Mouse (Mus musculus) midbrain, embryonic 10.5 days (tissue): ENCODE results near the gene Dcun1d2. TPM values are rescaled to one million over a fixed set of nuclear protein-coding genes. Genes with fewer than 3 reads are reported as not detected.

ENCODE experiments used
- DNase-seq: peaks from one replicate; pipeline ENCODE4 v3.0.0-alpha.2; 2017; ENCODE audit warnings: low spot score
- H3K27ac ChIP-seq: fragments of 300-500 bp; sonication (generic); replicated peaks from 2 replicates; pipeline ENCODE4 v1.5.1; 2016; ENCODE audit warnings: mild to moderate bottlenecking
- H3K27me3 ChIP-seq: fragments of 300-500 bp; sonication (generic); 2 replicates; pipeline ENCODE4 v1.6.1; 2016; ENCODE audit warnings: low read depth, mild to moderate bottlenecking; ENCODE audit not compliant: poor library complexity, severe bottlenecking
- H3K36me3 ChIP-seq: fragments of 300-500 bp; sonication (generic); 2 replicates; pipeline ENCODE4 v1.6.1; 2016; ENCODE audit warnings: mild to moderate bottlenecking, moderate library complexity
- H3K4me1 ChIP-seq: fragments of 300-500 bp; sonication (generic); 2 replicates; pipeline ENCODE4 v1.6.1; 2016
- H3K4me3 ChIP-seq: fragments of 300-500 bp; sonication (generic); 2 replicates; pipeline ENCODE4 v1.5.1; 2016; ENCODE audit warnings: mild to moderate bottlenecking, moderate library complexity
- H3K9me3 ChIP-seq: fragments of 300-500 bp; sonication (generic); replicated peaks from 2 replicates; pipeline ENCODE4 v1.6.1; 2016; ENCODE audit warnings: mild to moderate bottlenecking
- WGBS: fragments of 180-500 bp; shearing (Covaris S2); methylation state at CpG from one replicate; pipeline ENCODE4 v1.1.7; 2016; 5-methylcytosine and 5-hydroxymethylcytosine counted together
- polyA plus RNA-seq: library from polyadenylated mRNA; unstranded; fragments of >200 nt; fragmentation: Nextera tagmentation; extraction: Ambion mirVana; gene quantifications from 2 replicates; pipeline ENCODE4 v1.2.1, GENCODE M21; 2016

Dcun1d2 gene
- polyA plus RNA-seq, 1 experiment from 2014 or later: 28.6 TPM

DNA sequence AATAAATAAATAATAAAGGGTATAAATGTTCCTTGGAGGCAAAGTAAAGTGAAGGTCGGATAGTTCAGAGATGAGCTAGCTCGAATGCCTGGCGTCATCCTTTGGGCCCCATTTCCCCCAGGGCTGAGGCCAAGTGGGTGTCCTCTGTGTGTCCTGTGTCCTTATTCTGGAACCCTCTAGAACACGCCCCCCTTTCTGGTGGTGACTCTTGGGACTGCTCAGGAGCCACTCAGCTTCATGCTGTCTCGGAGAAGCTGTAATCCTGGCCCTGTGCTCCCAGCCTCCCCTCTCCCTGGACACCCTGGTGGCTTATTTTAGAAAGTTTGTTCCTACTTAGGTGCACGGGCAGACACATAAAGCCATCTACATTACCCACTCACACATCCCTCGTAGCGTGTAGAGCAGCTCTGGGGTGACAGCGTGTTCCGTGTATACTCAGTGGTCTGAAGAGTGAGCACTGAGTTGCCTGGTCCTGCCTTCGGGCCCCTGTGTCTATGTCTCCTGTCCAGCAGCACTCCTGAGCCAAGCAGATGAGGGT is 43.5 kb downstream of the Dcun1d2 start:
- Histone ChIP-seq H3K27ac (no peak overlapping the region), H3K36me3 (no peaks in the 10 kb centered on the region), H3K4me3 (no peak overlapping the region), H3K9me3 (no peaks in the 10 kb centered on the region), H3K27me3 (no peaks in the 10 kb centered on the region), H3K4me1 (no peaks in the 10 kb centered on the region)
- WGBS: 92% methylated on average over 11 of the region's 11 CpGs
- DNase-seq: no peak

DNA sequence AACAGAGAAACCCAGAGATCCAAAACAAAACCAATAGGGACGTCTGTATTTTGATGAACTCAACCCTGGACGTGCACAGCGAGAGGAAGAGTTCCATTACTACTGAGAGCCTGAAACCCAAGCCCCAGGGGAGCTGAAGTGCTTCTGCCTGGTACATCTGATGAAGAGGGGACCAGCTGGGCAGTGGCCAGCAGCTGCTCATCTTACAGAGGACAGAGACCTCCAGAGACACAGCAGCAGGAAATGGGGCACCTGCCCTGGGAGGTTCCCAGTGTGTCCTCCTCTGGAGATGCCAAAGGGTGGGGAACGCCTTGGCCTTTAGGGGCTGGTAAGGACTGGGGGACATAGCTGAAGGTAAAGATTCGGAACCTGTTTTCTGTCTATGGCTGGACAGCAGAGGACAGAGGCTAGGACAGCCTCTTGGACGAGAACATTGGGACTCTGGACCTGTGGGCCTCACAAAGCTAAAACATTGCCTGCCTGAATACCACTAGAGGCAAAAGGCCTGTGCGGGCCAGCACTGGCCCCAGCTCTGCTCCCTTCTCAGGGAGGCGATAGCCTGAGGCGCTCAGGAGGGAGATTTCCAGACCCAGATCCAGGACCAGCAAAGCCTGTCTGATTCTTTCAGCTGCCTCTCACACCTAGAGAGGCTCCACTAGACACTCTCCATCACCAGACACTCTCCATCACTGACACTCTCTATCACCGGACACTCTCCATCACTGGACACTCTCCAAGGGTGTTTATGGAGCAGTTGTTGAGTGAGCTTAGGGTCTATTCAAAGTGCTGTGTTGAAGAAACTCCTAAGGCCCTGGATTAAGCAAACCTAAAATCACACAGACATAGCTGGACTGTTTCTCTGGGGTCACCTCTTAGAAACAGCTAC is 44.7 kb downstream of the Dcun1d2 start:
- 85% methylated on average over 10 of the region's 10 CpGs for WGBS
- no peak overlapping the region for H3K4me3 ChIP-seq
- no peaks in the 10 kb centered on the region for H3K9me3 ChIP-seq
- no peak overlapping the region for H3K27ac ChIP-seq
- H3K4me1 ChIP-seq: no peaks in the 10 kb centered on the region
- no peaks in the 10 kb centered on the region for H3K27me3 ChIP-seq
- no peaks in the 10 kb centered on the region for H3K36me3 ChIP-seq
- DNase-seq: no peak

DNA sequence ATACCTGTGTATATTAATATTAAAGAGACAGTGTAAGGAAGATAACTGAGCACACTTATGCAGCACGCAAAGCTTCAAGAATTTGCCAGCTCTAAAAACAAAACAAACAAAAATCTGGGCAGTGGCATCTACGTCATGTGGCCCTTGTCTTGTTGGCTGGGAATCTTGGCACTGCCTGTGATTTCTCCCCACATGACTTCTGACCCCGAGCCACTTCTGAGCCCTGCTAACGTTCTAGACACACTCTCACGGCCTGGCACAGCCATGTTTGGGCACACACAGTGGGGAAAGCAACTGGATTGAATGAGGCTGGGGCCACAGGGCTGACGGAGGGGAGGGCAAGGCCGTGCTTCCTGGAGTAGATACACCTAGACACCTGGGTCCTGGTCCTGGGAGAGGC is 47.2 kb downstream of the Dcun1d2 start:
- no peaks in the 10 kb centered on the region for H3K9me3 ChIP-seq
- H3K4me3 ChIP-seq: no peak overlapping the region
- no peak overlapping the region for H3K27ac ChIP-seq
- H3K36me3 ChIP-seq: no peaks in the 10 kb centered on the region
- WGBS: 74% methylated on average over 7 of the region's 7 CpGs
- H3K27me3 ChIP-seq: no peaks in the 10 kb centered on the region
- H3K4me1 ChIP-seq: no peaks in the 10 kb centered on the region
- no peak for DNase-seq

DNA sequence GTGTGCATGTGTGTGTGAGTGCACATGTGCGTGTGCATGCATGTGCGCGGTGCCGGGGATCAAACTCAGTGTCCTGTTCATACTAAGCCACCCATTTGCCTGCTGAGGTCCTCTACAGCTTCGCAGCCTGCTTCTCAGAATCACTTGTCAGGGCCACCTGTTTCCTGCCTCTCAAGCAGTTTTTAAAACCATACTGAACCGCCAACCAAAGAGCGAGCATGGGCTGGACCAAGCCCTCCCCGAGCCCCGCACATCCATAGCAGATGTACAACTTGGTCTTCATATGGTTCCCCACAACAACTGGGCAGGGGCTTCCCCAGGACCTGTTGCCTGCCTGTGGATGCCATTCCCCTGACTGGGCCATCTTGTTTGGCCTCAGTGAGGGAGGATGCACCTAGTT is 47.9 kb downstream of the Dcun1d2 start:
- H3K36me3 ChIP-seq: no peaks in the 10 kb centered on the region
- no peaks in the 10 kb centered on the region for H3K9me3 ChIP-seq
- H3K27ac ChIP-seq: no peak overlapping the region
- no peaks in the 10 kb centered on the region for H3K27me3 ChIP-seq
- no peak overlapping the region for H3K4me3 ChIP-seq
- no peaks in the 10 kb centered on the region for H3K4me1 ChIP-seq
- no peak for DNase-seq
- 91% methylated on average over 9 of the region's 9 CpGs for WGBS

DNA sequence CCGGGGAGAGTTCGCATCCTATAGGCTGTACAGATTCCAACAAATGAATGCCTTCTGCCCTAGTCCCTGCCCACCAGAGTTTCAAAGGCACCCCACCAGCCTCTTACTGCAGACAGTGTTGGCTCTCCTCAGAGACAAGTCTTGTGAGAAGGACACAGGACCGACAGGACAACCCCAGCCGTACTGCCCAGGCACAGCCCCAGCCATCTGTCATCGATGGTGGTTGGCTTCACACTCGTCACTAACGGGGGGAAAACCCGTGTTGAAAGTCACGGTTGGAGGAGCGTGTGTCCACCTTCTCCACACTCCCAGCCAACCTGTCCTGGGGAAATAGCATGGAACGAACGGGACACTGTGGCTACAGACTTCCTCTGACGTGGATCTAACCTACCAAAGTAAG is 53.1 kb downstream of the Dcun1d2 start:
- Histone ChIP-seq H3K27ac (no peak overlapping the region), H3K4me1 (no peaks in the 10 kb centered on the region), H3K4me3 (no peak overlapping the region), H3K36me3 (no peaks in the 10 kb centered on the region), H3K9me3 (no peaks in the 10 kb centered on the region), H3K27me3 (no peaks in the 10 kb centered on the region; the same call in 1 of the 2 replicates)
- no peak for DNase-seq
- WGBS: 93% methylated on average over 13 of the region's 13 CpGs

DNA sequence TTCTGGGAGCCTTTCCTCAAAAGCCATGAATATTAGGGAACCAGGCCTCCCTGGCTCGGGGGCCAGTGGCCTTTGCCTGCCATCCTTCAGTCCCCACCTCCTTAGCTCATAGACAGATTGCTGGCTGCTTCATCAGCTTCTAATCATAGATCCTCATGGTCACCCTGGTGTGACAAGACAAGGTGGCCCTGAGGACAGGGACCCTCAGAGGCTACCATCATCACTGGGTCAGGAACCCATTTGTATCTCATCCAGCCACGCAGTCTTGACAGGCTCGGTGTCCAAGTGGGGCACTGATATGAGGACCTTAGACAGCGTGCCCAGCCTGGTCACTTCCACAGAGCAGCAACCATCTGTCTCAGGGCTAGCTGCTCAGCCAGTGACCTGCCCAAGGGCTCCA is 57.5 kb downstream of the Dcun1d2 start:
- Histone ChIP-seq H3K36me3 (no peaks in the 10 kb centered on the region), H3K4me3 (no peak overlapping the region), H3K4me1 (peaks cover 18% of the 10 kb centered on the region), H3K27ac (no peak overlapping the region), H3K27me3 (peaks cover under 1% of the 10 kb centered on the region; the same call in 1 of the 2 replicates), H3K9me3 (no peaks in the 10 kb centered on the region)
- 89% methylated on average over 4 of the region's 4 CpGs for WGBS
- DNase-seq: no peak

DNA sequence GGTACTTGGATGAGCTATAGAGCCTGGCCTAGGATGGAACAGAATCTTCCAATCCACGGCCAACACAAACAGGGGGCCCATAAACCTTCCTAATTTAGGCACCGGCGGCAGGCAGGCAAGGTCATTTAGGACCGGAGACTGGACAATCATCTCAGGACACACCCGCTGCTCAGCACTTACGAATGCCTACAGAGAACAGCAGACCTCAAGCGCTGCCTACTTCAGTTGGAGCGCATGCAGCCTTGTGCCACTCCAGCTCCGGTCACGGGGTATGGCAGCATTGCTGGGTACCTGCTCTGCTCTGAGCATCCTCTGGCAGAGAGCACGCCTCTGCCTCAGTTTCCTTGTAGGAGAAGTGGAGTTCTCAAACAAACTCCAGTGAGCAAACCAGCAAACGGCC is 58.1 kb downstream of the Dcun1d2 start:
- no peaks in the 10 kb centered on the region for H3K36me3 ChIP-seq
- H3K4me3 ChIP-seq: no peak overlapping the region
- 91% methylated on average over 12 of the region's 12 CpGs for WGBS
- peaks cover 8% of the 10 kb centered on the region for H3K27me3 ChIP-seq
- DNase-seq: no peak
- H3K27ac ChIP-seq: no peak overlapping the region
- H3K9me3 ChIP-seq: no peaks in the 10 kb centered on the region
- H3K4me1 ChIP-seq: peaks cover 18% of the 10 kb centered on the region

DNA sequence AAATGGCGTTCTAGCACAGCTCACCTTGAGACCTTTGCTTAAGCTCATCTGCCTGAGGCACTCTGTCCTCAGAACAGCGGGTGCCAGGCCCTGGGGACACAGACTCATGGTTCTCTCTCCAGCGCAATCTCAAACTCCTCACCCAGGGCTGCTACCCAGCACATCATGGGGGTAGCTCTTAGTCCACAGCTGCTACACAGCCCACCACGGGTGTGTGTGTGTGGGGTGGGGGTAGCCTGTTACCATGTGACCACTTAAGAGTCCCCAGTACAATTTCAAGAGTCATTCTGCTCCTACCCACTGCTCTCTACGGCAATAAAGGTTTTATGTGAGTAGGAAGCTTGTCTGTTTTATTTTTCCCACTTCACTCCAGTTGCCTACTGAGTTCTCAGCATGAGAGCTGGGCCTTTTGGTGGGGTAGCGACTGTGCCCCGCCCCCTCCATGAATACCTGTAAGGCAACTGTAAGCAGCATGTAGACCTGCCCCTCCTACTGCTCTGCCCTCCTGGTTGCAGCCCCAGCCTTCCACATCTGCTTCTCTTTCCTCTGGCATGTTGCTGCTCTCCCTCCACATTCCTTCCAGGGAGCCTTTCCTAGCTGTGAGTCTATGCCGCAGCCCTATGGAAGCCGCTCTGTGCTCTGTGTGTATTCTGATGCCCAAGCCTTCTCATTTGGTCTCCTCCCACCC is 58.9 kb downstream of the Dcun1d2 start:
- Histone ChIP-seq H3K27ac (no peak overlapping the region), H3K36me3 (no peaks in the 10 kb centered on the region), H3K4me1 (peaks cover 18% of the 10 kb centered on the region), H3K9me3 (no peaks in the 10 kb centered on the region), H3K4me3 (no peak overlapping the region), H3K27me3 (peaks cover 8% of the 10 kb centered on the region)
- 63% methylated on average over 9 of the region's 9 CpGs for WGBS
- DNase-seq: no peak

DNA sequence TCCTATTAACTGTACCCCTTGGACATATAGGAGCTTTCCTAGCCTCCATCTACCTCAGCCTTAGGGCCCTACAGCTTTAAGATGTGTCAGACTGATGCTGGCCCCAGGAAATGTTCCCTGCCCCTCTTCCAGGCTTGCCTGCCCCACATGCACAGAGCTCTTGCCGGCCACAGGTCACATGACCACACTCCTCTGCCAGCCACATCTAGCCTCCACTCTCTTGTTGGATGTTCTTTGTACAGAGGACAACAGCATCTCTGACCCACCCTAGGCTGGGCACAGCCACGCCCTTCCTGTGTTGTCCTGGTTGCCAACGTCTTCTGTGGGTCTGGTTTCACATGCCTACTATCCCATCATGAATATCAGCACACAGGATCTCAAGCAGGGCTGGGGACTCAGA is 60.7 kb downstream of the Dcun1d2 start:
- DNase-seq: no peak
- H3K4me3 ChIP-seq: no peak overlapping the region
- H3K9me3 ChIP-seq: no peaks in the 10 kb centered on the region
- H3K4me1 ChIP-seq: peaks cover 18% of the 10 kb centered on the region
- no peaks in the 10 kb centered on the region for H3K36me3 ChIP-seq
- H3K27ac ChIP-seq: peak overlapping the region; percentile 83
- 76% methylated on average over 3 of the region's 3 CpGs for WGBS
- H3K27me3 ChIP-seq: peaks cover 8% of the 10 kb centered on the region

DNA sequence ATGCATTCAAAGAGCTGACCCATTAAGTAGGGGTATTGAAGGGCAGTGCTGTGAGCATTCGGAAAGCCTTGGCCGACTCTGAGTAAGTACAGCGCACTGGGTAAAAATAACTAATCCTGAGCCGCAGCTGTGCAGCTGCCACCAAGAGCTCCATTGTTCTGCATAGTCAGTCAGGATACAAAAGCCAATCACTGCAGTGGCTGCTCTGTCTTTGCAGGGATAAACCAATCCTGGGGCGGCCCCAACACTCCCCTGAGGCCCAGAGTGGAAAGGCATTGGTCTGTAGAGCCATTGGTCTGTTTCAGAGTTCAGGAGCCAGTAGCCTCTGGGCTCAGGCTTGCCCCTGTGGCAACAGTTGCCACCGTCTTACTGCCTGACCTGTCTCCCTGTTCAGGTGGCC is 61.6 kb downstream of the Dcun1d2 start:
- peak overlapping the region; percentile 19; the same call in 1 of the 2 replicates for H3K4me3 ChIP-seq
- peak overlapping the region; percentile 83 for H3K27ac ChIP-seq
- no peaks in the 10 kb centered on the region for H3K9me3 ChIP-seq
- peak; percentile 73 for DNase-seq
- WGBS: 29% methylated on average over 6 of the region's 6 CpGs
- H3K4me1 ChIP-seq: peaks cover 18% of the 10 kb centered on the region
- peaks cover 8% of the 10 kb centered on the region for H3K27me3 ChIP-seq
- H3K36me3 ChIP-seq: no peaks in the 10 kb centered on the region

DNA sequence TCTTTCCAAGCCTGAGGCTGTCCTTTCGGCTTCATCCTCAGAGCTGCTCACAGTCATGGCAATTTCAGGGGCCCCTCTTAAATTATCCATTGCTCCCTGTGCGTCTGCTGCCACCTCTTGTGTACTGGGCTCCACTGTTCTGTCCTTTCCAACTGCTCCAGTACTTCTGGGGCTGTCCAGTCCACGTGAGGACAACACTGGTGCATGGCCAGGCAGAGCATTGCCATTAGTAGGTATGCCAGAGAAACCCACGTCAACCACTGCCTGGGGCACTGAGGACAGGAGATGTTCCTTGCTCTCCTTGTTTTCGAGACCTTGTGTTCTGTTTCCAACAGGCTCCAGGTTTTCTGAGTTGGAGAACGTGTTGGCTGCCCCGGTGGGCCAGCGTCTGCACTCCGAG is 63.5 kb downstream of the Dcun1d2 start:
- no peaks in the 10 kb centered on the region for H3K36me3 ChIP-seq
- peaks cover 18% of the 10 kb centered on the region for H3K4me1 ChIP-seq
- no peak overlapping the region for H3K4me3 ChIP-seq
- WGBS: 86% methylated on average over 9 of the region's 9 CpGs
- H3K9me3 ChIP-seq: no peaks in the 10 kb centered on the region
- H3K27ac ChIP-seq: peak overlapping the region; percentile 83; the same call in 1 of the 2 replicates
- no peak for DNase-seq
- peaks cover 8% of the 10 kb centered on the region for H3K27me3 ChIP-seq

DNA sequence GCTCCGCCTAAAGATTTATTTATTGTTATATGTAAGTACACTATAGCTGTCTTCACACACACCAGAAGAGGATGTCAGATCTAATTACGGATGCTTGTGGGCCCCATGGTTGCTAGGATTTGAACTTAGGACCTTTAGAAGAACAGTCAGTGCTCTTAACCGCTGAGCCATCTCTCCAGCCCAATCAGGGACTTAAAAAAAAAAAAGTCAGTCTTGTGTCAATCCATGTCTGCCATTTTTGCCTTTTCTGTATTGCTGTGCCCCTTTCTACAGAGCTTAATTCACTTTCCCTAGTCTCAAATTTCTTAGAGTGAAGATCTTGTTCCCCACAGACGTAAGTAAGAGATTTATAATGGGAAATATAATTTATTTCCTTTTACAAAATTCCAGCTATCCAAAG is 69.5 kb downstream of the Dcun1d2 start:
- no peak overlapping the region for H3K4me3 ChIP-seq
- no peaks in the 10 kb centered on the region for H3K9me3 ChIP-seq
- 86% methylated on average over 4 of the region's 4 CpGs for WGBS
- H3K36me3 ChIP-seq: no peaks in the 10 kb centered on the region
- no peak for DNase-seq
- no peaks in the 10 kb centered on the region for H3K27me3 ChIP-seq
- H3K4me1 ChIP-seq: peaks cover 10% of the 10 kb centered on the region
- no peak overlapping the region for H3K27ac ChIP-seq

DNA sequence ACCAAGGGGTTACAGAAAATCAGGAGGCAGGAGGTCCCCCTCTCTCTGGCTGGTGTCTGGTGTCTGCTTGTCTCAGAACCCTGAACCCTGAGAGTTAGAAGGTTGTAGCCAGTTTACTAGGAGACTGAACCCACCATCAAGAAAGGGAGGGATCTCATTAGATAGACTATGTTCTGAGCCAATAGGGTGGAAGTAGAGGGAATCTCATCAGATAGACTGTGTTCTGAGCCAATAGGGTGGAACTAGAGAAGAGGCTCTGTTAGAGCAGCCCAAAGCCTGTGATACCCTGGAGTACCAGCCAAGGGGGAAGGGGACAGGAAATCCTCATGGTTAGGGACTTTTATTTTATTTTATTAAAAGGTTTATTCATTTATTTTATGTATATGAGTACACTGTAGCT is 69.9 kb downstream of the Dcun1d2 start:
- H3K4me3 ChIP-seq: no peak overlapping the region
- H3K27ac ChIP-seq: no peak overlapping the region
- DNase-seq: no peak
- H3K4me1 ChIP-seq: peaks cover 14% of the 10 kb centered on the region
- H3K36me3 ChIP-seq: no peaks in the 10 kb centered on the region
- H3K9me3 ChIP-seq: no peaks in the 10 kb centered on the region
- H3K27me3 ChIP-seq: no peaks in the 10 kb centered on the region
